Mouse (Mus musculus) G1E (cell line): ENCODE measurements around the gene Prpsap1. TPM values are rescaled to one million over a fixed set of nuclear protein-coding genes. Genes with fewer than 3 reads are reported as not detected.

Source experiments
- ATAC-seq: 2 replicates; pipeline ENCODE4 v1.8.0; 2016; ENCODE audit warnings: mild to moderate bottlenecking; ENCODE audit not compliant: insufficient number of reproducible peaks, poor library complexity, low FRiP score, severe bottlenecking; ENCODE audit errors: extremely low read depth
- DNase-seq: peaks from one replicate; pipeline ENCODE4 v3.0.0; 2012; ENCODE audit warnings: low spot score
- H3K27me3 ChIP-seq: 2 replicates; pipeline ENCODE4 v1.6.1; 2012; ENCODE audit warnings: mild to moderate bottlenecking, low read length, inconsistent platforms; ENCODE audit not compliant: insufficient read depth
- H3K36me3 ChIP-seq: replicated peaks from 2 replicates; pipeline ENCODE3; 2012; ENCODE audit warnings: mild to moderate bottlenecking, inconsistent platforms
- H3K4me1 ChIP-seq: 2 replicates; pipeline ENCODE4 v1.6.1; 2012; ENCODE audit warnings: low read depth, low read length, inconsistent platforms, mixed read lengths; ENCODE audit not compliant: insufficient read depth
- H3K4me3 ChIP-seq: 2 replicates; pipeline ENCODE4 v1.5.1; 2012; ENCODE audit warnings: low read depth, mild to moderate bottlenecking, inconsistent platforms, low read length, moderate library complexity, mixed read lengths
- H3K9me3 ChIP-seq: replicated peaks from 2 replicates; pipeline ENCODE4 v1.6.1; 2012; ENCODE audit warnings: inconsistent platforms
- CTCF ChIP-seq: IDR thresholded peaks from 2 replicates; pipeline ENCODE4 v1.5.1; 2012; ENCODE audit warnings: low read depth, low read length, inconsistent platforms, mixed read lengths
- GATA1 ChIP-seq: IDR thresholded peaks from 2 replicates; pipeline ENCODE4 v1.6.1; 2012; ENCODE audit warnings: borderline replicate concordance, low read length, inconsistent platforms, mixed read lengths
- GATA2 ChIP-seq: IDR thresholded peaks from 2 replicates; pipeline ENCODE4 v1.6.1; 2012; ENCODE audit warnings: low read depth, low read length, inconsistent platforms, borderline replicate concordance
- POLR2AphosphoS5 ChIP-seq: IDR thresholded peaks from 2 replicates; pipeline ENCODE4 v1.6.1; 2012; ENCODE audit warnings: low read depth, low read length, inconsistent platforms; ENCODE audit not compliant: insufficient replicate concordance
- TAL1 ChIP-seq: conservative IDR thresholded peaks from 2 replicates; pipeline ENCODE4 v1.6.1; 2012; ENCODE audit warnings: low read depth, low read length, inconsistent platforms, mixed read lengths
- polyA plus RNA-seq: library from polyadenylated mRNA; stranded (reverse); fragments of >175 nt; gene quantifications from 2 replicates; pipeline ENCODE4 v1.2.3, GENCODE M21; 2012
- total RNA-seq, 2 experiments: library from RNA; stranded (forward) in 1 of 2; stranded (reverse) in 1 of 2; fragments of 200-1000 nt in 1 of 2; fragments of >200 nt in 1 of 2; fragmentation: Nextera tagmentation in 1 of 2; gene quantifications; 2 replicates each; pipeline ENCODE4 v1.2.3; 2014 to 2017

The Prpsap1 gene
- total and polyA plus RNA-seq, 3 experiments = 33.3 to 53.9 (median 53.7) TPM

GRCm38 (mm10) chr11:116456234-116456633, 37.8 kb downstream of the Prpsap1 start:
- DNase-seq = no peak
- no peak for ATAC-seq

DNA sequence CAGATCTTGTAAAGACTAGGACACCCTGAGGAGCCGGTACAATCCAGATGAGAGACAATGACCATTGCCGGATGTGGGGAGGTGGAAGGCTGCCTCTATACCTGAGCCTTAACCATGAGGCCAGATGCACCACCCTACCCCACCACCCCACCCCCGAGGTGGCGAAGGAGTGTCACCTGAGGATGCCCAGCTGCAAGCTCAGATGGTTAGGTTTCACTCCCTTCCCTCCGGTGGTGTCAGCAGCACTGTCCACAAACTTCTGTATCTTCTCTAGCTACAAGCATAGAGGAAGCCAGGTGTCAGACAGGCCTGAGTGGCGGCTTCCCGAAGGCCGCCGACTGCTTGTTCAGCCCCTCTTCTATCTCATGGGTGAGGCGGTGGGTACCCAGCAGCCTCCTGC, 40.1 kb downstream of the Prpsap1 start:
- Histone ChIP-seq H3K27me3 (peaks cover 71% of the 10 kb centered on the region), H3K9me3 (peaks cover 5% of the 10 kb centered on the region), H3K4me3 (no peak overlapping the region), H3K4me1 (0 out of 2 replicates have a peak, but pooled peaks cover 3% of the 10 kb centered on the region), H3K36me3 (no peaks in the 10 kb centered on the region)
- ATAC-seq (no peak), DNase-seq (no peak)
- TF ChIP-seq TAL1 (no peak), POLR2AphosphoS5 (no peak), GATA2 (no peak), CTCF (no peak), GATA1 (no peak)

More at GRCm38 (mm10) chr11:116456234-116456633, 37.8 kb downstream of the Prpsap1 start:
- no peaks in the 10 kb centered on the region for H3K9me3 ChIP-seq
- H3K4me3 ChIP-seq = no peak overlapping the region
- TF ChIP-seq GATA2 (no peak), POLR2AphosphoS5 (no peak), TAL1 (no peak), GATA1 (no peak), CTCF (no peak)
- peaks cover 77% of the 10 kb centered on the region for H3K27me3 ChIP-seq
- no peaks in the 10 kb centered on the region for H3K36me3 ChIP-seq
- 0 out of 2 replicates have a peak, but pooled peaks cover 3% of the 10 kb centered on the region for H3K4me1 ChIP-seq

- H3K4me3 ChIP-seq = no peak overlapping the region
- H3K27me3 ChIP-seq = peaks cover 54% of the 10 kb centered on the region
- TF ChIP-seq TAL1 (no peak), GATA1 (no peak), POLR2AphosphoS5 (no peak), CTCF (no peak), GATA2 (no peak)
- ATAC-seq (no peak), DNase-seq (no peak)
- H3K9me3 ChIP-seq = peaks cover 5% of the 10 kb centered on the region
- no peaks in the 10 kb centered on the region for H3K36me3 ChIP-seq
- peaks cover 21% of the 10 kb centered on the region for H3K4me1 ChIP-seq
Observed at GRCm38 (mm10) chr11:116449341-116449740, 44.7 kb downstream of the Prpsap1 start.

- ATAC-seq (no peak), DNase-seq (no peak)
- Histone ChIP-seq H3K36me3 (peaks cover under 1% of the 10 kb centered on the region), H3K4me3 (no peak overlapping the region), H3K4me1 (peaks cover 34% of the 10 kb centered on the region), H3K27me3 (peaks cover 40% of the 10 kb centered on the region), H3K9me3 (peaks cover 5% of the 10 kb centered on the region)
- TF ChIP-seq GATA1 = no peak
- no peak for TF ChIP-seq TAL1
- TF ChIP-seq CTCF = no peak
- no peak for TF ChIP-seq GATA2
- TF ChIP-seq POLR2AphosphoS5 = no peak
Observed at GRCm38 (mm10) chr11:116447822-116448221, 46.2 kb downstream of the Prpsap1 start.

DNA sequence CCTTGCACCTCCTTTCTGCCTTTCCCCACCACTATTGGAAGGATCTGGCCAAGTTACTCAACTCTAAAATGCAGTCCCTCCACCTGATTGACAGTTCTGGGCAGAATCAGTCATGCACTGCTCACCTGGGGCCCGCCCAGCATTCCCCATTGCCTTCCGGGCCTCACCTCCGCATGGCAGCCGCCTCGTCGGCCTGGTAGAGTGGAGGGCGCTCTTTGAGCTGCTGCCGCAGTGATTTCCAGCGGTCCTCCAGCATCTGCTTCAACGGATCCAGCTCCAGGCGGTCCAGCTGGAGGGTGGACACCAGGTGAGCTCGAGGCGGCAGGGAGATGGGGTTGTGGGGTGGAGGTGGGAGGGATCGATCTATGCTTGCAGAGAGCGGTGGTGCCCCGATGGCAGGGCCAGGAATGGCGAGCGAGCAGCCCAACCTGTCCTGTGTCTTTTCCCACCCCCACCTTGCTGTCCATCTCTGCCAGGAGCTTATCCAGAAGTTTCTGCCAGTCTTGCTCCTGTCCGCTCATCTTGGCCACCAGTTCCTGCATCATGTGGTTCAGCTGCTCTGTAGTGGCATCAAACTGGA, 47.6 kb downstream of the Prpsap1 start:
- Histone ChIP-seq H3K27me3 (peaks cover 34% of the 10 kb centered on the region), H3K36me3 (peaks cover 14% of the 10 kb centered on the region), H3K9me3 (peaks cover 5% of the 10 kb centered on the region), H3K4me3 (no peak overlapping the region), H3K4me1 (peaks cover 42% of the 10 kb centered on the region)
- DNase-seq (no peak), ATAC-seq (no peak)
- TF ChIP-seq GATA2 = no peak
- TF ChIP-seq POLR2AphosphoS5 = no peak
- no peak for TF ChIP-seq GATA1
- no peak for TF ChIP-seq TAL1
- no peak for TF ChIP-seq CTCF

DNA sequence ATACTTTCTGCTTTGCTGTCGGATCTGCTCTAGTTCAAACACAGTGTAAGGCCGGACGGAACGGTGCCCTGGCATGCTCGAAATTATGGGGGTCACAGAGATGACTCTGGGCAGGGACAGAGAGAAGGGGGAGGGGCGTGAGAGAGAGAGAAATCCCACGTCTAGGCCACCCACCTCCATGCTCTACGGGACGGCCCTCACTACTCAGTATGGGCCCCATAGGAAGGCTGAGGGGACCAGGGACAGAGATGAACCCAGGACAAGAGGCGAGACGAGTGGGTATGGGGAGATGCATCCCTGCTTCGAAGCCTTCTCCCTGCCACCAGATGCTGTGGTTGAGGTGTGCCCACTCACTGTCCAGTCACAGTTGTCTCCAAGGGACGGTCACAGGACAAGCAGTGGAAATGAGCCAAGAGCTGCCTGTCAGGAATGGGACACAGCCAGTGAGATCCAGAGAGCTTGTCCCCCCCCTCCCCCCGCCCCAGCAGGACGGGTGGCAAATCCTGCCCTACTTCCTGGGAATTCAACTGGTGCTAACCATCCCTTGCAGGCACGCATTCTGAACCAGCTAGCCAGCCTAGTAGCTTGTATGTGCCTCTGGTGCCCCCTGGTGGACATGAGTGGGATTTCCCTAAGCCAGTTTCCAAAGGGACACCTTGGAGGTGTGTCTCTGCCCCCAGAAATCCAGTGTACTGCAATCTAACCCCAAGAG, 48.2 kb downstream of the Prpsap1 start:
- no peak overlapping the region for H3K4me3 ChIP-seq
- H3K4me1 ChIP-seq = peaks cover 48% of the 10 kb centered on the region
- peaks cover 30% of the 10 kb centered on the region for H3K27me3 ChIP-seq
- ATAC-seq (peak; percentile 49), DNase-seq (peak; percentile 81)
- TF ChIP-seq CTCF (peak; percentile 90), POLR2AphosphoS5 (no peak)
- peaks cover 5% of the 10 kb centered on the region for H3K9me3 ChIP-seq
- H3K36me3 ChIP-seq = peaks cover 21% of the 10 kb centered on the region
